Mouse (Mus musculus) CH12F3 (cell line): ENCODE measurements around the gene Tmem86b.
"Not testable (repeated sequence)": the region's sequence is repeated elsewhere in the genome, so short reads cannot be mapped to it uniquely, and the experiment has no call there.

ENCODE experiments used
- in situ Hi-C: fragments of 300-500 bp; cut with MboI; formaldehyde crosslinking; loops from 2 replicates; pipeline ENCODE4 v1.14.3; 2020; ENCODE audit warnings: low sequenced_read_pairs

The Tmem86b gene

DNA sequence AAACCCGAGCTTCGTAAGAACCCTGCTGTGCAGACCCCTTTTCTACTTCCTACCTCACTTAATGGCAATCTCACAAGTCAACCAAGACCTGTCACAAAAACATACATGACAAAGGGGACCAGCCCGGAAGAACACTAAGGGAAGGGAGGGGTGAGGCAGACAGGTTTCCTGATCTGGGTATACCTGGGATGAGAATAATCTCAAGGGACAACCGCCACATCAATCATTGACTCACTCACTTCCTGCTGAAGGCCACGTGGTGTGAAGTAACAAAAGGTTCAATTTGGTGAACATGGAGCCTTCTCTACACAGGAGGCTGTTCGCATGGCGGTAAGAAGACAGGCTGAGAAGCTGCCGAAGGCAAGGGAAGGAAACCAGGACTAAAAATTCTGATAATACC, 20.4 kb upstream of the Tmem86b start:
- in situ Hi-C loops, result no loop called here

DNA sequence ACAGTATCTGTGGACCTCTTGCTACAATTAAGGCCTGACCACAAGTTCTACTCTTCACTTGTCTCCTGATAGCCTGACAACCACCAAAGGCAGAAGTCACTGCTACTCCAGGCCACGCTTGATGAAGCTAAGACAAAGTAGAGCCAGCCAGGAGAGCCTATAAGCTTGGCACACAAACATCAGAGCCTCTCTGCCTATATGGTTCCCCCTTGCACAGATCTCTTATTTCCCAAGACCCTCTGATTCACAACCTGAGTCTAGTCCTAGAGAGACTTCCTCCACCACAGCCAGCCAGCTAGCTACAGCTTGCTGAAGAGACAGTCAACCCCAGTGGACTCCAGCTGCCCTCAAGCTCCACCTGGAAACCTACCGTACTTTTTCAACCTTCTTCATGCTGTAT, 16.8 kb upstream of the Tmem86b start:
- in situ Hi-C loops, result no loop called here

GRCm38 (mm10) chr7:4647291-4647690, 16.1 kb upstream of the Tmem86b start:
- in situ Hi-C loops, result no loop called here

- in situ Hi-C loops, result no loop called here
Observed at GRCm38 (mm10) chr7:4646806-4647205, 15.6 kb upstream of the Tmem86b start.

GRCm38 (mm10) chr7:4643225-4643624, 12.0 kb upstream of the Tmem86b start:
- in situ Hi-C loops, result no loop called here

DNA sequence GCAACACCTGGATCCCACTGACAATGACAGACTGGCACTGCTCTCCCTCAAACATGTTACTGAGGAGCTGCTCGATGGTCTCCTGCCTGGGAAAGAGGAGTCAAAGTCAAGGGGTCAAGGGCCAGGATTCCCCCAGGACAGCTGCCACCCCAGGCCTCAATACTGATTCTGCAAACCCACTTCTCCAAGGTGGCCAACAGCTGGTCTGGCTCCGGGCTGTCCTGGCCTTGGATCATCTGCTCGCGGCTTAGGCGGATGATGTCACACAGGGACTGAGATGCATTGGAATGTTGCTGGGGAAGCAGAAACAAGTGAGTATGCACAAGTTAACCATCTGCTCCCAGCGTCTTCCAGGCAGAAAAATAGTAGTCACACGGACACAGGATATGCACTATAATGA, 10.7 kb upstream of the Tmem86b start:
- in situ Hi-C loops, result no loop called here

GRCm38 (mm10) chr7:4641155-4641554, 9.9 kb upstream of the Tmem86b start:
- in situ Hi-C loops, result no loop called here

GRCm38 (mm10) chr7:4636179-4636578, 5.0 kb upstream of the Tmem86b start:
- in situ Hi-C loops, result no loop called here

GRCm38 (mm10) chr7:4630198-4630597, 1.0 kb downstream of the Tmem86b start:
- in situ Hi-C loops, result no loop called here

DNA sequence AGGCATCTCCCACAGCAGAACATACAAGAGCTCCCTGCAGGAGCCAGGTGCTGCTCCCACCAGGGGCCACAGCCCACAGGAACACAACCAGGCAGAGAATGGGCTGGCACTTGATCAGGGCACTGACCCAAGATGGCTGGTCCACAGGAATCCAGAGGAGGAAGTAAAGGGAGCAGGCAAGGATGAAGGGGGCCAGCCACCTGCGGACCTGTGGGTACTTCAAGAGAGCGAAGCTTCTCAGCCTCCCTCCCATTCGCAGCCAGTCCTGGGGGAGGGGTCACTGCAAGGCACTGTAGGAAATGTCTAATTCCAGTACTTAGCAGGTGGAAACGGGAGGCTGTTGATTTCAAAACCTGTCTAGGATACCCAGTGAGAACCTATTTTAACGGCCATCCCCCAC, 1.6 kb downstream of the Tmem86b start:
- in situ Hi-C loops, result no loop called here

DNA sequence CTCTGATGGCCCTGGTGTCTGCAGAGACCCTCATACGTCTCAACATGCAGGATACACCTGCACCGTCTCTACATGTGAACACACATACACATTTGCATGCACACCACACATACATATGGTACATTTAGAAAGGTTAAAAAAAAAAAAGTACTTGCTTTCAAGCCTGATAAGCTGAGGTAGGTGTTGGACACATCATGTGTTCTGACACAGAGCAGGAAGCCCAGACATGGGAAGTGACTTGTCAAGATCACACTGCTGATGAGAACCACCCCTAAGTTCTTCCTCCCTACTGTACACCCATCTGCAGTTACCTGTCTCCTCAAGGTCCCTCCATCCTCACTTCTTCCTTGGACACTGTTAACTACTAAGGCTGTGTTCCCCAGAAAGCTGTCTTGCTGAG, 5.3 kb downstream of the Tmem86b start:
- in situ Hi-C loops, result no loop called here

DNA sequence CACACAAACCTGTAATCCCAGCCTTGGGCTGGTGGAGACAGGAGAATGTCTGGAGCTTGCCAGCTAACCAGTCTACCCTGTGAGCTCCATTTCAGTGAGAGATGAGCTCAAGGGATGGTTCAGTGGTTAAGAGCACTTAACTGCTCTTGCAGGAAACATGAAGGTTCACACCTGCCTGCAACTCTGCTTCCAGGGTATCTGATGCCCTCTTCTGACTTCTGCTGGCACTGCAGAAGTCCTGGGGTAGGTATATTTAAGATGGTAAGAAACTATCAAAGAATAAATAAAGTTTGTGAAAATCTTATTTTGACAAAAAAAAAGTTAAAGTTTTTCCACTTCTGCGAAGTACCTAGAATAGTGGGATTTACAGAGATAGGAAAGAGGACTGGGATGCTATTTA, 6.9 kb downstream of the Tmem86b start:
- in situ Hi-C loops, result no loop called here

DNA sequence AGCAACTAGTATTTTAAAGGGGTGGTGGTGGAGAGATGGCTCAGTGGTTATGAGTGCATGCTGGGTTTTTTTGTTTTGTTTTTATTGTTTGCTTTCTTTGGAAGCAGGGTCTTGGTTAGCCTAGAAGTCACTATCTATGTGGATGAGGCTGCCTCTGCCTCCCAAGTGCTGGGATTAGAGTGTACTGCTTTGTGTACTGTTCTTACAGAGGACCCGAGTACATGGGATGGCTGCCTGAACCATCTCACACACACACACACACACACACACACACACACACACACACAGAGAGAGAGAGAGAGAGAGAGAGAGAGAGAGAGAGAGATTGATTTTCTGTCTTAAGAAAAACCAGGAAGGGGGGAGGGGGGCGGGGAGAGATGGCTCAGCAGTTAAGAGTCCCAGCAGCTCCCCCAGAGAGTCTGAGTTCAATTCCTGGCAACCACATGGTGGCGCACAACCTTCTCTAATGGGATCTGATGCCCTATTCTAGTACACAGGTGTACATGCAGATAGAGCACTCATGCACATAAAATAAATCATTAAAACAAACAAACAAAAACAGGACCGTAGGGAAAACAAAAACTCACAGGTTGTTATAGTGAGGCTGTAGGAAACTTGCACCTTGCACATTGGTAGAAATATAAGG, 7.6 kb downstream of the Tmem86b start:
- in situ Hi-C loops, result no loop called here

- in situ Hi-C loops, result no loop called here
Observed at GRCm38 (mm10) chr7:4619979-4620378, 11.2 kb downstream of the Tmem86b start.

DNA sequence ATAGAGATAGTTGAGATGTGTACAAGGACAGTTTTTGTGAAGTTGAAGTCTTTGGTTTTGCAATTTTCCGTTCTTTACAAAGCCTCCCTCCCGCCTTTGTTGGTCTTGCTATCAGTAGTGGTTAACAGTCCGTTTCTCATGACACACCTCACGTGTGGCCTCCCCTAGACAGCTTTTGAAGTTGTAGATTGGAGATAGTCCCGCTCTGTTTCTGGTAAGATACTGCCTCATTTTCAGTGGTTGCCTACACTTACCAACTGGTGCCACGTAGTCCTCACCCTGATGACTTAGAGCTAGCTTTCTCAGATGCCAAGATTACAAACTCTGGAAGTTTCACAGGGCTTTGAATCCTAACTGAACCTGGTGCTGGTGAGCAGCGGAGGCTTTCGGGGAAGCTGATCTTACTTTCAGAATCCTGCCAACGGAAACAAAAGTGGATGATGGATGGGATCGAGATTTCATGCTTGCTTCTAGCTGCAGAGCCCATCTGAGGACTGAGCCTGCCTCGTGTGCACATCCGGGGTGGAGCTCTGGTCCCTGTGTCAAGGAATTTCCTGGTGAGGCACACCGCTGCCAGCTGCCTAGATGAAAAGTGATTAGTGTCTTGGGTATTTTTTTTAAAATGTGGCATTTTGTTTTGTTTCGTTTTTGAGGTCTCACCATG, 17.4 kb downstream of the Tmem86b start:
- in situ Hi-C loops, result no loop called here

GRCm38 (mm10) chr7:4612956-4613355, 18.3 kb downstream of the Tmem86b start:
- in situ Hi-C loops, result no loop called here

DNA sequence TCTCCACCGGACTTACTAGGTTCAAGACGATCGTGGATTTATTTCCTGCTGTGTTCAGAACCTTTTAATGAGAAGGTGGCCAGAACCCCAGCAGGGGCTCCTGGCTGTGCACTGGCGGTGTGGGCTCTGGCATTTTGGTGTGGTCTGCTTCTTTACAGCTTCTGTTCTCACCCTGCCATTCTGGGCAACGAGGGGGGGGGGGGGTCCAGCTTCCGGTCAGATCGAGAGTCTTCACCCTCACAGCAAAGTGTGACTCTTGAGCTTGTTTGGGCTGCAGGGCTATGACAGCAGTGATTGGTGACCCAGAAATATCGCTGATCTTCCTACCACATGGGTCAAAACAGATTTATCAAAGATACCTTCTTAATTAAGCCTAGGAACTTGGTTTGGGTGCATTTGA, 18.8 kb downstream of the Tmem86b start:
- in situ Hi-C loops, result no loop called here

- in situ Hi-C loops, result no loop called here
Observed at GRCm38 (mm10) chr7:4611921-4612341, 19.3 kb downstream of the Tmem86b start.

GRCm38 (mm10) chr7:4611511-4611910, 19.7 kb downstream of the Tmem86b start:
- in situ Hi-C loops, result no loop called here

DNA sequence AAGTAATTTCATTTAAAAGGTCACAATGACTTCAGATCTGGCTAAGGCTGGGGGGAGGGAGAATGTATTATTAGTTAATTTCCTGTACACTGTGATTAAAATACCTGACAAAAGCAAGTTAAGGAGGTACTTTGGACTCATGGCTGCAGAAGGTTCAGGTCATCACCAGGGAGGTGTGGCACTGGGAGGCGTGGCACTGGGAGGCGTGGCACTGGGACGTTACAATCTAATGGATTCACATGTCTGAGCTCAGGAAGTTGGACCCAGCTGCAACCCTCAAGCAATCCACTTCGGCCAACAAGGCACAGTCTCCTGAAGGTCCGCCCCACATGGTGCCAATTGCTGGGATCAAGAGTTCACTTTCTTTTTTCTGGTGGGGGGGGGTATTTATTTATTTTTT, 23.2 kb downstream of the Tmem86b start:
- in situ Hi-C loops, result no loop called here

DNA sequence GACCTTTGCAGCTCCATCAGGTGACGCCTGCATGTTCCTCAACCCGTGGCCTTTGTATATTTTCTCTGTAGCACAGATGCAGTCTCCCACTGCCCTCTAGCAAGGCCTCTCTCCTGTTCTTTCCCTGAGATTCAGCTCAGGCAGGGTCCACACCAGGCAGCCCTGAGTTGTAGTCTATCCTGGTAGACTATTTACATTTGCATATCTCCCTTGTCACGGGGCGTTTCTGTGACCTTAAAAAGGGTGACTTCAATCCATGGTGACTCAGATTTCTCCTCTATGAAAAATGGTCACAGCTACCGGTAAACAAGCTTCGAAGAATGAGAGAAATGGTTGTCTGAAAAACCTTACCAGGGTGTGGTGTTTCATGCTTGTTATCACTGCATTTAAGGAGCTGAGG, 27.3 kb downstream of the Tmem86b start, which contains the start of gene Ptprh:
Gene Ptprh (minus strand): TSS at position 169 of the 400 bp plus-strand sequence.
- in situ Hi-C loops, result no loop called here

DNA sequence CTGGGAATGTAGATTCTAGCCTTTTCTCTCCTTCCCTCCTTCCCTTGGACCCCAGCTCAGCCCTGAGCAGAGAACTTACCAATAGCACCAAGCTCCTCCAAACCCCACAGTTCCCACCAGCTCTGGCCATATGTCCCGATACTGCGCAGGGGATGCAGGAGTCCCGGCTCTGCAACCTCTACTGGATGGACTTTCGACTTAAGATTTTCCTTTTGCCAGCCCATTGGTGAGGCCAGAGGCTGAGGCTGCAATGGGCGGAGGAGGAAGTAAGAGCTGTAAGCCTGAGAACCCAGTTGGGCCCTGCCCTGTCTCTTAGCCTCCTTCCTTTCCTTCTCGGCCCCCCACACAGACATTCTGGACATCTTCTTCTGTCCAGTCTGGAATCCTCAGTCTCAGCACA, 28.3 kb downstream of the Tmem86b start:
- in situ Hi-C loops, result no loop called here

- in situ Hi-C loops, result not testable (repeated sequence)
Observed at GRCm38 (mm10) chr7:4597046-4597445, 34.2 kb downstream of the Tmem86b start.
